Mouse (Mus musculus): ENCODE data around the gene Abraxas1. TPM values are rescaled to one million over a fixed set of nuclear protein-coding genes. Genes with fewer than 3 reads are reported as not detected.

Gene Abraxas1
- polyA plus RNA-seq, 1 experiment from 2014 or later, result 25.1 TPM

DNA sequence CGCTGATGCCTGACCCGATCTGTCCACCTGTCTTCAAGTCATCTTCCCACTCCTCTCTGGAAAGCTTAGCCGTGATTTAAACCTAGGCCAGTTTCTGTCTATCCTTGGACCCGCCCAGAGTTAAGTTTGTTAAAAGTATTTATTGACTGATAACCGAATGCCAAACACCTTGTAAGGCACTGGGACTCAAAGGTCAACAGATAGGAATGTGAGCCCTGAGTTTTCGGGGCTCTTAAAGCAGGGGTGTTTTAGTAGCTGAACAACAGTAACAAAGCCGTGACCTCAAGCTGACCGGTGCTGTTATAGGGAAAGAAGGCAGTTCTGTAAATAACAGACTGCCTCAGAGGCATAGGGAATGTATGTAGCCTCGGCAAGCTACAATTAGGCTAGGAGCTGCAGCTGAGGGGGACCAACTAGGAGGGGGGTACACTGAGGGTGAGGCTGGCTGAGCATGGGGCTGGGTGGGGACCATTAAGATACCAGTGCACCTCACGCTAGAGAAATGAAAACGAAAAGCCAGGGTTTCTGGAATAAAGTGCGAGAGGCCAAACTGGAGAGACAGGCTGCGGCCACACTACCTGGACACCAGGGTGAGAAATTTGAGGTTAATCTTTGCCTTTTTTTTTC is 44.9 kb downstream of the Abraxas1 start:
- Histone ChIP-seq H3K4me1 (replicated peaks; ENCODE audit: control insufficient read depth, insufficient read depth, low read length) (no peaks in the 10 kb centered on the region), H3K36me3 (ENCODE audit: control insufficient read depth, insufficient read depth, low read length) (no peaks in the 10 kb centered on the region), H3K27ac (ENCODE audit: low read depth, low read length) (no peak overlapping the region), H3K27me3 (ENCODE audit: control insufficient read depth, insufficient read depth, low read length) (no peaks in the 10 kb centered on the region), H3K9ac (ENCODE audit: low read depth, low read length) (no peak overlapping the region), H3K4me3 (ENCODE audit: low read depth, low read length) (no peak overlapping the region), H3K4me2 (replicated peaks; ENCODE audit: low read depth, low read length) (no peak overlapping the region), H3K9me3 (ENCODE audit: control insufficient read depth, low read length) (no peaks in the 10 kb centered on the region)
- ATAC-seq (ENCODE audit: low FRiP score) (no peak), DNase-seq (ENCODE audit: low spot score) (no peak)
- WGBS, result 92% methylated on average over 13 of the region's 13 CpGs

DNA sequence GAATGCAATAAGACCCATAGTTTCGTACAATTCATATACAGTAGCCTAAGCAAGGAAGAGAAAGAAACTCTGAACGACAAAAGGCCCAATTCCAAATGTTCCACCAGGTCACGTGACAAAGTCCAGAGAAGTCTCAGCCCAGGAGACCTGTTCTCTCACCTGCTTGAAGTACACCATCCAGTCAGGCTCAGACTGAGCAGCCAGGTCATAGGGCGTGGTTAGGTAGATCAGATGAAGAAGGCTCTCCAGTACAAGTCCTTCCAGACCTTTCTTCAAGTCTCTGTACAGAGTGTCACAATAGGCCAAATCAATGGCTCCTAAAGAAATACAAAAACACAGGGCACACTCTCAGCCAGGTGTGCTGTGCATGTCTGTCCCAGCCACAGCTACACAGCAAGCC is 49.2 kb downstream of the Abraxas1 start:
- peaks cover 4% of the 10 kb centered on the region; the same call in 1 of the 2 replicates for H3K36me3 ChIP-seq (ENCODE audit: control insufficient read depth, insufficient read depth, low read length)
- H3K9ac ChIP-seq (ENCODE audit: low read depth, low read length), result no peak overlapping the region
- no peak overlapping the region for H3K27ac ChIP-seq (ENCODE audit: low read depth, low read length)
- no peak overlapping the region for H3K4me2 ChIP-seq (replicated peaks; ENCODE audit: low read depth, low read length)
- H3K9me3 ChIP-seq (ENCODE audit: control insufficient read depth, low read length), result no peaks in the 10 kb centered on the region
- DNase-seq (ENCODE audit: low spot score) (no peak), ATAC-seq (ENCODE audit: low FRiP score) (no peak)
- H3K27me3 ChIP-seq (ENCODE audit: control insufficient read depth, insufficient read depth, low read length), result no peaks in the 10 kb centered on the region
- H3K4me3 ChIP-seq (ENCODE audit: low read depth, low read length), result no peak overlapping the region
- 98% methylated on average over 4 of the region's 4 CpGs for WGBS
- no peaks in the 10 kb centered on the region for H3K4me1 ChIP-seq (replicated peaks; ENCODE audit: control insufficient read depth, insufficient read depth, low read length)

DNA sequence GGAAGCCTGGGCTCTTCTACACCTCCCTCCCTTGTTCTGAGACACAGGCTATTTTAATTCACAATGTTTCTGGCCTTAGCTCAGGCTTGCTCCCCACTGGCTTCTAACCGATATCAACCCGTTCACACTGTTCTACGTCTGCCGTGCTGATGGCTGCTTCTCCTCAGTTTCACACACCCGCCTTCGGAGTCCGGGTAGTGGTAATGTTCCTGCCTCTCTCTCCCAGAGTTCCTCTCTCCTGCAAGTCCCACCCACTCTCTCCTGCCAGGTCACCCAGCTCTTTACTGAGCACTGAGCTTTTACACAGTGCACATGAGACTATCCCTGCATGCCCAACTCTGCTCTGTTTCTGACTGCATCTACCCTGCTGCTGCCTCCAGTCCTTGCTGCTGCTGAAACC is 54.7 kb downstream of the Abraxas1 start:
- no peak for DNase-seq (ENCODE audit: low spot score)
- H3K4me2 ChIP-seq (replicated peaks; ENCODE audit: low read depth, low read length), result no peak overlapping the region
- no peaks in the 10 kb centered on the region for H3K9me3 ChIP-seq (ENCODE audit: control insufficient read depth, low read length)
- H3K27me3 ChIP-seq (ENCODE audit: control insufficient read depth, insufficient read depth, low read length), result no peaks in the 10 kb centered on the region
- no peaks in the 10 kb centered on the region for H3K4me1 ChIP-seq (replicated peaks; ENCODE audit: control insufficient read depth, insufficient read depth, low read length)
- H3K4me3 ChIP-seq (ENCODE audit: low read depth, low read length), result no peak overlapping the region
- no peak for ATAC-seq (ENCODE audit: low FRiP score)
- no peak overlapping the region for H3K9ac ChIP-seq (ENCODE audit: low read depth, low read length)
- H3K36me3 ChIP-seq (ENCODE audit: control insufficient read depth, insufficient read depth, low read length), result peaks cover 6% of the 10 kb centered on the region
- WGBS, result 96% methylated on average over 7 of the region's 7 CpGs
- no peak overlapping the region for H3K27ac ChIP-seq (ENCODE audit: low read depth, low read length)

- Histone ChIP-seq H3K4me3 (ENCODE audit: low read depth, low read length) (no peak overlapping the region), H3K9me3 (ENCODE audit: control insufficient read depth, low read length) (no peaks in the 10 kb centered on the region), H3K27me3 (ENCODE audit: control insufficient read depth, insufficient read depth, low read length) (no peaks in the 10 kb centered on the region), H3K9ac (ENCODE audit: low read depth, low read length) (no peak overlapping the region), H3K36me3 (ENCODE audit: control insufficient read depth, insufficient read depth, low read length) (peaks cover 2% of the 10 kb centered on the region; the same call in 1 of the 2 replicates), H3K27ac (ENCODE audit: low read depth, low read length) (no peak overlapping the region), H3K4me2 (replicated peaks; ENCODE audit: low read depth, low read length) (no peak overlapping the region), H3K4me1 (replicated peaks; ENCODE audit: control insufficient read depth, insufficient read depth, low read length) (no peaks in the 10 kb centered on the region)
- ATAC-seq (ENCODE audit: low FRiP score) (no peak), DNase-seq (ENCODE audit: low spot score) (no peak)
- 94% methylated on average over 7 of the region's 7 CpGs for WGBS
Observed at GRCm38 (mm10) chr5:100761736-100762135, 59.0 kb downstream of the Abraxas1 start.

- Histone ChIP-seq H3K27ac (ENCODE audit: low read depth, low read length) (no peak overlapping the region), H3K27me3 (ENCODE audit: control insufficient read depth, insufficient read depth, low read length) (no peaks in the 10 kb centered on the region), H3K4me1 (replicated peaks; ENCODE audit: control insufficient read depth, insufficient read depth, low read length) (no peaks in the 10 kb centered on the region), H3K36me3 (ENCODE audit: control insufficient read depth, insufficient read depth, low read length) (peaks cover 2% of the 10 kb centered on the region; the same call in 1 of the 2 replicates), H3K4me2 (replicated peaks; ENCODE audit: low read depth, low read length) (no peak overlapping the region), H3K9me3 (ENCODE audit: control insufficient read depth, low read length) (no peaks in the 10 kb centered on the region), H3K4me3 (ENCODE audit: low read depth, low read length) (no peak overlapping the region), H3K9ac (ENCODE audit: low read depth, low read length) (no peak overlapping the region)
- ATAC-seq (ENCODE audit: low FRiP score), result no peak
- DNase-seq (ENCODE audit: low spot score), result no peak
- 85% methylated on average over 10 of the region's 10 CpGs for WGBS
Observed at GRCm38 (mm10) chr5:100760049-100760663, 60.6 kb downstream of the Abraxas1 start.

DNA sequence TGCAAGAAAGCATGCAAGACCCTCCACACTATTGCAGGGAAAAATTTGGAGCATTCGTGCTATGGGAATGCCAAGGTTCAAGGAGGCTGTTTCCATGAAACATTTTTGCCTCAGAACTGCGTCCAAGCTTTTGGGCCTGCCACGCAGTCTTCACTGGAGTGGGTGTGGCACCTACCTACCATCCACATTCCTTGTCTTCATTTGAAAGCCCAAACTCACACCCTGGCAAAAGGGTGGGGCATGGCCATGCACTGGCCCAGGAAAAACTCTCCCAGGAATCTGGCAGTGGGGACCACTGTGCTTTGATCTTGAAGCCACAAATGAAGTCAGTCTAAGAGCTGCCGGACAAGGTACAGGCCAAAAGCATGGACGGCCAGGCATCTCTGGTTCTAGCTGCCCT is 62.6 kb downstream of the Abraxas1 start:
- H3K36me3 ChIP-seq (ENCODE audit: control insufficient read depth, insufficient read depth, low read length), result no peaks in the 10 kb centered on the region; the same call in 1 of the 2 replicates
- H3K4me3 ChIP-seq (ENCODE audit: low read depth, low read length), result no peak overlapping the region
- no peaks in the 10 kb centered on the region for H3K27me3 ChIP-seq (ENCODE audit: control insufficient read depth, insufficient read depth, low read length)
- H3K4me2 ChIP-seq (replicated peaks; ENCODE audit: low read depth, low read length), result no peak overlapping the region
- WGBS, result 94% methylated on average over 5 of the region's 5 CpGs
- H3K27ac ChIP-seq (ENCODE audit: low read depth, low read length), result no peak overlapping the region
- no peak for ATAC-seq (ENCODE audit: low FRiP score)
- H3K9ac ChIP-seq (ENCODE audit: low read depth, low read length), result no peak overlapping the region
- H3K9me3 ChIP-seq (ENCODE audit: control insufficient read depth, low read length), result no peaks in the 10 kb centered on the region
- H3K4me1 ChIP-seq (replicated peaks; ENCODE audit: control insufficient read depth, insufficient read depth, low read length), result no peaks in the 10 kb centered on the region
- DNase-seq (ENCODE audit: low spot score), result no peak

Other genes starting within 250 kb of the Abraxas1 start
- gene Plac8, start 248.7 kb downstream of the Abraxas1 start, polyA plus RNA-seq (2014; fragmentation: Nextera tagmentation; extraction: Ambion mirVana), result 3.0 and 3.9 TPM in 2 replicates
- gene Coq2, start 145.8 kb downstream of the Abraxas1 start, polyA plus RNA-seq (2014; fragmentation: Nextera tagmentation; extraction: Ambion mirVana), result 48.4 and 55.5 TPM in 2 replicates
- gene Hpse, start 101.2 kb downstream of the Abraxas1 start, polyA plus RNA-seq (2014; fragmentation: Nextera tagmentation; extraction: Ambion mirVana), result 1.6 and 2.4 TPM in 2 replicates
- gene Helq, start 22.4 kb downstream of the Abraxas1 start, polyA plus RNA-seq (2014; fragmentation: Nextera tagmentation; extraction: Ambion mirVana), result 18.2 and 24.8 TPM in 2 replicates
- 167 TPM in 2 replicates for gene Mrps18c, start 22.3 kb downstream of the Abraxas1 start, polyA plus RNA-seq (2014; fragmentation: Nextera tagmentation; extraction: Ambion mirVana)
- gene Gpat3, start 24.7 kb upstream of the Abraxas1 start, polyA plus RNA-seq (2014; fragmentation: Nextera tagmentation; extraction: Ambion mirVana), result 0.33 and 0.62 TPM in 2 replicates